Mouse (Mus musculus) right cerebral cortex, postnatal 4 days (tissue): ENCODE measurements around the gene Hpgd.
"Not testable (repeated sequence)": the region's sequence is repeated elsewhere in the genome, so short reads cannot be mapped to it uniquely, and the experiment has no call there.

ENCODE experiments used
- DNase-seq: peaks from one replicate; pipeline ENCODE4 v3.0.0-alpha.2; 2022

Hpgd gene

DNA sequence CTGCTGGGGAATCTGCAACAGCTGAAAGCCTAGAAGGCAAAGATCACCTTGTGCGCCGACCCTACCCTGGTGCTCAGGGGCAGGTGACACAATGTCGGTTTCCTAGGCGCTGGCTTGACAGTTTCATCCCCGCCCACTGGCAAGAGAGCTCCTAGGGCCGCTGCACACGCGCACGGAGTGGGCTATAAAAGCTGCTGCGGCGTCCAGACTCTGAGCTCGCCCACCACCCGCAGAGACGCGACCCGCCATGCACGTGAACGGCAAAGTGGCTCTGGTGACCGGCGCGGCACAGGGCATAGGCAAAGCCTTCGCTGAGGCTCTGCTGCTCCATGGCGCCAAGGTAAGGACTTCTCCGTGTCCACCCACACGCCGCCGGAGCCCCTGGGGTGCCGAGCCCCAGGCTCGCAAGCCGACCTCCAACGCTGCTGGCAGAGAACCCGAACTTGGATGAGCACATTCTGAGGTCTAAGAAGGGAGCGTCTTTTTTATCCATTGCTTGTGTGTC is at the start of gene Hpgd:
TSS of gene Hpgd (plus strand) at position 213 of the 505 bp plus-strand sequence.
- peak; percentile 36 for DNase-seq

- not testable (repeated sequence) for DNase-seq
Observed at GRCm38 (mm10) chr8:56251728-56252127, 42.7 kb upstream of the Hpgd start.

- DNase-seq: no peak
Observed at GRCm38 (mm10) chr8:56252314-56252713, 42.1 kb upstream of the Hpgd start.

- DNase-seq: no peak
Observed at GRCm38 (mm10) chr8:56261190-56261589, 33.2 kb upstream of the Hpgd start.

GRCm38 (mm10) chr8:56269687-56270663 is 24.4 kb upstream of the Hpgd start:
- no peak for DNase-seq

GRCm38 (mm10) chr8:56272934-56273333 is 21.5 kb upstream of the Hpgd start:
- no peak for DNase-seq

DNA sequence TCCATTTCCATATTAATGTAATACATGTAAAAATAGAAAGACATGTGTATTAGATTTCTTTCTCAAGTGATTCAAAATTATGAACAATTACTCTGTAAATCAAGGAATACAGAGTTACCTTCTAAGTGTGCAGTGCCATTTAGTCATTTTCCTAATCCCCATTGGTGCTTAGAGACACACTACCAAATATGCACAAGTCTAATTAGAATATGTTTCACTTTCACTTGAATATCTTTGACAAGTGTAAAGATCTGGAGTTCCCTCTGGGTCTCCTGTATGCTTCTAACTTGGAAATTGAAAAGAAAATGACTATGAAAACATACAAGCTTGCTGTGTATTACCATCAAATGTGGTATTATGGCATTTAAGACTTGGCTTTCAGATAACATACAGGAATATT is 19.1 kb upstream of the Hpgd start:
- no peak for DNase-seq

GRCm38 (mm10) chr8:56277810-56278528 is 16.4 kb upstream of the Hpgd start:
- no peak for DNase-seq

DNA sequence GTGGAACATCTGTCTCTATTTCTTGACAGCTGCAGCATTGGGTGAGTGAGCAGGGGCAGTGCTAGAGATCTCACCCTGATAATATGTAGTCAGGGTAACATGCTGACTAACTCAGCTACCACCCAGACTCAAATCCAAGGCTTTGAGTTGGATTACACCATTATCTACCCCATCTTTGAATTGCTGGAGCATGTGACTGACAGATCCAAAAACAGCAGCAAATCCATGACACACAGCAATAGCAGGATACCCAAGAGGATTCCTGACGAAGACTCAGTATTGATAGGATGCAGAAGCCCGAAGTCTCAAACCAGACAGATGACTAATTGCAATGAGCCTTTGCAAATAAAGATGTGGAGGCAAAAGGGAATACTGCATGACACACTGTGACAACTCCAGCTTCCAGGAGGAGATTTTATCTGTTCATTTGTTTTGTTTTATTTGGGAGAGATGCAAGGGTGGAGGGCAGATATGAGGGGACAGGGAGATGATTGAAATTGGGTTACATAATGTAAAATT is 15.8 kb upstream of the Hpgd start:
- no peak for DNase-seq

GRCm38 (mm10) chr8:56283936-56284335 is 10.4 kb upstream of the Hpgd start:
- no peak for DNase-seq

DNA sequence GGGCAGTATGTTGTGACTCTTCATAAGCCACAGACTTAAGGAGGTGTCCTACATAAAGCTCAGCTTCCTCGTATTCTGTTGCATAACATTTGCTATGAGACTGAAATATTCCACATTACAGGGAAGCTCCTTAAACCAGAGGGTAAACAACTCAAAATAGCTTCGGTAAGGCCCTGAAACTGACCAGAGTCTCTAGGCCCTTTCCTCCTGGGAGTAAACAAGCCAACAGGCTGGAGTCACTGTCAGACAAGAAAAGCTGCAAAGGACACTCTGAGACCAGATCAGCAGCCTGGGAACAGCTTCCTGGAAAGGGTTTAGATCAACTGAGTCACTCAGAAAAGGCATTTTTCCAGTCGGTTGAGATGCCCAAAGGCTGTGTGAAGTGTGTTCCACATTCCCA is 9.4 kb upstream of the Hpgd start:
- DNase-seq: no peak

DNA sequence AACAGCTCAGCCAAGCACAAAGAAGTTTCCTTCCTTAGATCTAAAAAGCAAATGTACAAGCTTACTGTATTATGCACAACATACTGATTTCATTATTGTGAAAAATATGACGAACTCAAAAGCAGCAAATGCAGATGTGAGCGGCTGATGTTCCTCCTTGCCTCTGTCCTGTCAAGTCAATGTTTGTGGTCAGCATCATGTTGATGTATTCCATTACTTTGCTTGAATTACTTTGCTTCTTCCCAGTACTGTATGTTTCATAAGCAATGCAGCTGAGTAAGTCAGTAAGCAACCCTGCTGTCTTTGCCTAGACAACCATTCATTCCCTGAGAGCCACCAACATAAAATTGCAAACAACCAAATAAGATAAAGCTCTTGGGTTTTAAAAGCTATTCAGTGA is 7.7 kb upstream of the Hpgd start:
- no peak for DNase-seq

DNA sequence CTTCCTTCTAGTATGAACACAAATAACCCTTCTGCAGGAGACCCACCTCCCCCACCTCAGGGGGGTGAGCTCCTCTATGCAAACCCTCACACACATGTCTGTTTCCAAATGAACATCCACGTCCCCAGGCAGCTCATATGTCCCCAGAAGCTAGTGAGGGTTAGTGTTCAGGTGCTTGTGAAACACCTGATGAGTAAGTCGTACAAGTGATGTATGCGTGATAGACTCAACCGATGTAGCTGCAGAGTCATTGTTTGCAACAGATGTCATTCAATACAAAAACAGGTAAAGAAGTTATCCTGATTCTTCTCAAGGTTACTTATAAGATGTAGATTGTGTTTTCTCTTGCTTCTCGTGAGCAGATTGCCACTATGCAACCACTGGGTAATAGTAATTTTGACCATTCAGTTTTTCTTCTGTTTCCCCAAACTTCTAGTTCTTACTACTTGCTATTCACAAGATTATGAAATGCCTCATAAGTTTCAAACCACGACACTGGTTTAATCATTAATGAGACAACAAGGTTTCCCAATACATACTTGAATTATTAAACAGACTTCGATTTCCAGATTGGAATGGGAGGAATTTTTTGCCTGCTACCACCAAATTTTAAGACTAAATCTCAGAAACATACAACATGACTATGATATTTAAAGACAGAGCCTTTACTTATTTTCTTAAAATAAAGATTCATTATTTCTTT is 6.9 kb upstream of the Hpgd start:
- DNase-seq: no peak

- no peak for DNase-seq
Observed at GRCm38 (mm10) chr8:56292318-56292717, 2.1 kb upstream of the Hpgd start.

DNA sequence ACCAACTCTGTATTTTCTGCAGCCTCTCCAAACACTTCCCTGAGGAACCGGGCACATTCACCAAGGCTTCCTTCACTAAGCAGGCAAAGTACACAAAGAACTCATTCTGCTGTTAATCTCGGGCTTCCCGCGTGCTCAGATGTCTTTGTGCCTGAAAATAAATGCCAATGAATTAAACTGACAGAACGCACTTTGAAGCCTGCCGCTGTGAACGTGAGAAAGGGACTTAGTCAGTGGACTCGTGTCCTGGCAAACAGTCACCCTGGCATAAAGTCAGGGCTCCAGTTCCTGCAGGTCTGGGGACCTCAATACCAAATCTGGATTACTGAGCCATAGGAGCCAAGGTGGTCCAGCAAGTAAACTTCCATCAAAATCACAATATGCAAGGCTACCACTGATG is 905 bp upstream of the Hpgd start:
- DNase-seq: peak; percentile 4

- no peak for DNase-seq
Observed at GRCm38 (mm10) chr8:56294886-56295555, 636 bp downstream of the Hpgd start.

DNA sequence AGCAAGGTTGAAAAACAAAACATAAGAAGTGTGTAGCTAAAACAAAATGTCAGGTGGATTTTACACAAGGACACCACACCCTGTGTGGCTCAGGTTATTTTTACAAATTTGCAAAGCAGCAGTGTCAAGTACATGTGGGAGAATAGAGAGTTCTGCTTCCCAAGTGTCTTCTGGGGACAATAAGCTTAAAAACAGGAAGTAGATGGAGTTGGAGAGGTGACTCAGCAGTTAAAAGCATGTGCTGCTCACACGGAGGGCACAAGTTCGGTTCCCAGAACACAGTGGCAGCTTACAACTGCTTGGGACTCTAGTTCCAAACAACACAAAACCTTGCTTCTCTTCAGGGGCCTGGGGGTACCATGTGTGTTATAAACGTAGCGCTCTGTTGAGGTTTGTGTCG is 5.0 kb downstream of the Hpgd start:
- no peak for DNase-seq

DNA sequence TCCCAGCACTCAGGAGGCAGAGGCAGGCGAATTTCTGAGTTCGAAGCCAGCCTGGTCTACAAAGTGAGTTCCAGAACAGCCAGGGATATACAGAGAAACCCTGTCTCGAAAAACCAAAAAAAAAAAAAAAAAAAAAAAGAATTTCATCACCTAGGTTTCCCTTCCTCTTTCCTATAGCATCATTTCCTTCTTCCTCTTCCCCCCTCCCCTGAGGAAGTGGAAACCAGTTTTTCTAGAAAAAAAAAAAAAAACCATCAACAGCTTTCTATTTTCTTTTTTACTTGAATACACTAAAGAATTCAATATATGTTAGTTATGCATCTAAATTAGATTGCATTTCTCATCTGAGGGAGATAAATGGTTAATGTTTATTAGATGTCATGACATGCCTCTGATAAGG is 6.9 kb downstream of the Hpgd start:
- not testable (repeated sequence) for DNase-seq

DNA sequence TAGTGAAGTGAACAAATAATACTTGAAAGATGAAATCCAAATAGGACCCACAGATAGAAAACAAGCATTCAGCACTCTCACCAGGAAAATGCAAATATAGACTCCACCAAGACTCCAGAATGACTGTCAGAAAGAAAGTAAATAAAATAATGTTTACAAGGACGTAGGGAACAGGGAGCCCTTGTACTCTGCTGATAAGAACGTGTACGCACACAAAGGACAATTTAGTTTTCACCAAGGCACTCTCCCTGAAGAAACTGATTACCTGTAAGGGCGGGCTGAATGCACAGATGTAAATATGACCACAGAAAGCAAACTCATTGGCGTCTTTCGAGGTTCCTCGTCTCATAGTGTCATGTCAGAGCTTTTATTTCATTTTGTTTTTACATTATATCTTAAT is 10.2 kb downstream of the Hpgd start:
- DNase-seq: no peak

GRCm38 (mm10) chr8:56313622-56314021 is 19.2 kb downstream of the Hpgd start:
- no peak for DNase-seq

DNA sequence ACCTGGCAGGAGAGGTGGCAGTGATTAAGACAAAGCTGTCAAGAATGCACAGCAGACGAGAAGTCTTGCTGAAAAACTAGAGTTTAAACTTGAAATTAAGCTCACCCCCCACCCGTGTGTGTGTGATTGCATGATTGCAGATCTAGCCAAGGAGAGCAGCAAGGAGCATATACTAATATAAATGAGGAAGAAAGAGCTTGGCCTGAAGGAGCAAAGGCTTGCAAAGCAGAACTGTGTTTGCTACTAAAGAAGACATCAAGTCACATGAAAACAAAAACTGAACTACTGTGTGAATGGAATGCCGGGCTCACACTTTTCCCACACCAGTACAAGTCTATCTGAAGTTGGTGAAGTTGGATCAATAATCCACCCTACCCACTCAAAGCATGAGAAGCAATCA is 20.8 kb downstream of the Hpgd start:
- DNase-seq: no peak

DNA sequence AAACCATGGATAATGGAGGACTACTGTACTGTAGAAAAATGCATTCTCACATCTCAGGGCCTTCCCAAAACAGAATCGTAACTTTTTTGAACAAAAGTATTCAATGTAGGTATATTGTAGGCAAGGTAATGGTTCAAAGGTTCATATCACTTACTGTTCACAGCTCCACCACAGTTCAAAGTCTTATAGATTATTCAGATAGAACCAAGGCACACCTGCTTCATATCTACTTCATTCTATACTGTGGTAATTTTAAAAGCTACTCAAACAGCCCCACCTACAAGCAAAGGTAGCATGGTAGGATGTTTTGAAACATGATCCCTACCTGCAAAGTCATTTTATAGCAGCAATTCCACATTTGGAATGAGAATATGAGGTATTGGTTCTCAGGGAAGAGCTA is 28.9 kb downstream of the Hpgd start:
- DNase-seq: no peak
